Mouse (Mus musculus) left cerebral cortex, adult 8-10 months (tissue): ENCODE measurements around the gene Tspo. TPM values are rescaled to one million over a fixed set of nuclear protein-coding genes. Genes with fewer than 3 reads are reported as not detected.

Source experiments
- microRNA-seq, 2 experiments: library from miRNA; unstranded; fragments of <30 nt; microRNA quantifications; one replicate each; pipeline ENCODE4 v1.2.0; 2022
- total RNA-seq, 4 experiments: library from RNA; stranded (reverse); gene quantifications; 2 replicates each; pipeline ENCODE4 v1.2.4; 2022

Tspo gene
- total RNA-seq, 4 experiments from 2014 or later = 8.7 to 12.8 (median 10.5) TPM

Small RNAs within 50 kb of the gene (microRNA-seq; reads per million reads assigned to microRNA genes)
- gene Gm24575 = 0 reads per million in 2 experiments

Other genes with a start within 250 kb of the Tspo start
- 10 to 100 TPM; 21.8 to 28.5 (median 23.8) TPM for gene Arfgap3, start 213.3 kb upstream of the Tspo start, total RNA-seq
- 100 to 1,000 TPM in 2 of 4 experiments, 10 to 100 TPM in 2; 86.2 to 103 (median 98.5) TPM for gene Pacsin2, start 99.0 kb upstream of the Tspo start, total RNA-seq
- gene Ttll1, start 52.7 kb upstream of the Tspo start, total RNA-seq = 10 to 100 TPM; 48.1 to 53.0 (median 49.1) TPM
- gene Bik, start 36.7 kb upstream of the Tspo start, total RNA-seq = under 1 TPM in 3 of 4 experiments, not detected in 1; 0.40 to 0.70 (median 0.54) TPM
- 10 to 100 TPM; 21.5 to 30.0 (median 28.1) TPM for gene Mcat, start 195 bp downstream of the Tspo start, total RNA-seq
- gene Ttll12, start 31.6 kb downstream of the Tspo start, total RNA-seq = 10 to 100 TPM in 1 of 4 experiments, 1 to 10 TPM in 3; 9.3 to 10.6 (median 10.0) TPM
- 10 to 100 TPM; 44.7 to 51.8 (median 45.4) TPM for gene Scube1, start 161.4 kb downstream of the Tspo start, total RNA-seq
- gene Mpped1, start 215.9 kb downstream of the Tspo start, total RNA-seq = 100 to 1,000 TPM; 172 to 194 (median 178) TPM